Mouse (Mus musculus) gastrocnemius, adult 18-20 months (tissue): ENCODE data around the gene Cdh1. TPM values are rescaled to one million over a fixed set of nuclear protein-coding genes. Genes with fewer than 3 reads are reported as not detected.
"Not testable (repeated sequence)": the region's sequence is repeated elsewhere in the genome, so short reads cannot be mapped to it uniquely, and the experiment has no call there.

ENCODE experiments used
- DNase-seq: peaks from one replicate; pipeline ENCODE4 v3.0.0; 2021; ENCODE audit warnings: low spot score
- total RNA-seq, 2 experiments: library from RNA; stranded (reverse); gene quantifications; 2 replicates each; pipeline ENCODE4 v1.2.3; 2021

Cdh1 gene
- total RNA-seq, 2 experiments from 2014 or later: 0.25 to 0.57 TPM

DNA sequence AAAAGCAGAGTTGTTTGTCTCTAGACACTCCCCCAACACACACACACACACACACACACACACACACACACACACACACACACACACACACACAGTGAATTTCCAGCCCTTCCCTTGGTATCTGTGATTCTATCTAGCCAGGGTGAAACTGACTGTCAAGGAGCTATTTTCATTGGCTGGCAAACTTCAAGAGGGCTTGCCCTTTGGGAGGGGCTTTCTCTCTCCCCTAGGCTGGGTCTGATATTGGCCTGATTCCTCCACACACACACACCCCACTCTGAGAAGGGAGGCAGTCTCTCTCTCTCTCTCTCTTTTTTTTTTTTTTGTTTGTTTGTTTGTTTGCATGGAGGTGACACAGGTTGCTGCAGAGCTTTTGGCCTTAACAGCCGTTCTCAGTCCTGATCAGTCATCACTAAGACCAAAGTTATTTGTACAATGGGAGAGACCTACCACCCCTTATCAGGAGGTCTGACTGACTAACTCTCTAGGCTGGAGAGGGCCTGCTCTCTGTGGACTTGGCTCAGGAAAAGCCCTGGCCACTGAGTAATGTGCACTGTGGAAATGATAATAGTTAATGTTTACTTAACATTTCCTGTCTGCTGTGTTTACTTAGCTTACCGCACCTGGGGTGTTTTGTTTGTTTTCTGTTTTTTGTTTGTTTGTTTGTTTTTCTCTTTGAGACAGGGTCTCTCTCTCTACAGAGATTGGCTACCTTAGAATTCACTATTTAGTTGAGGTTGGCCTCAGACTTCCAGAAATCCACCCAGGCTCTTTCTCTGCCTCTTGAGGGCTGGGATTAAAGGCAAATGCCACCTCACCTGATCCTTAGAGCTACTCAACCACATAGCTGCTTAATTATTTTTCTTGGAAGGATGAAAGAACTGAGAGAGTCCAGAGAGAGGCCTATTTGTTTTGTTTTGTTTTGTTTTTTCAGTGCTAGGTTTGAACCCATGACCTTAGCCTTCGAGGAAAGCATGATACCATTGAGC is 14.4 kb upstream of the Cdh1 start:
- DNase-seq: no peak

DNA sequence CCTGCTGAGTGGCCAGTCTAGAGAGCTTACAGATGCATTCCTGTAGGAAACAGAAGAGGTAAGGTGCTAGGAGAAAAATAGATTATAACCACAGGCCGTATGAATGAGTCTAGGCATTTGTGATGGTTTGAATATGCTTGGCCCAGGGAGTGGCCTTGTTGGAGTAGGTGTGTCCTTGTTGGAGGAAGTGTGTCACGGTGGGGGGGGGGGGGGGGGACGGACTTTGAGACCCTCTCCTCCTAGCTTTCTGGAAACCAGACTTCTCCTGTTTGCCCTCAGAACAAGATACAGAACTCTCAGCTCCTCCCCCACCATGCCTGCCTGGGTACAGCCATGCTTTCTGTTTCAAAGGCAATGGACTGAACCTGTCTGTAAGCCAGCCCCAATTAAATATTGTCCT is 10.7 kb upstream of the Cdh1 start:
- no peak for DNase-seq

DNA sequence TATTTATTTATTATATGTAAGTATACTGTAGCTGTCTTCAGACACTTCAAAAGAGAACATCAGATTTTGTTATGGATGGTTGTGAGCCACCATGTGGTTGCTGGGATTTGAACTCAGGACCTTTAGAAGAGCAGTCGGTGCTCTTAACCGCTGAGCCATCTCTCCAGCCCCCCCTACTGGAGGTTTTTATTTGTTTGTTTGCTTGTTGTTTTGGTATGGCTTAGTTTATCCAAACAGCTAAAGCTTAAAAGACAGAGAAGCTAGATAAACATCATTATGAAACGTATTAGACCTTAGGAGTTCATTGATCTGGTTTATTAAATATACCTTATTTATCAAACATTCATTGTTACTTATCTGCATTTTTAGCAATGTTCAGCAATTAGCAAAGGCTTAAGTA is 7.5 kb upstream of the Cdh1 start:
- DNase-seq: not testable (repeated sequence)

DNA sequence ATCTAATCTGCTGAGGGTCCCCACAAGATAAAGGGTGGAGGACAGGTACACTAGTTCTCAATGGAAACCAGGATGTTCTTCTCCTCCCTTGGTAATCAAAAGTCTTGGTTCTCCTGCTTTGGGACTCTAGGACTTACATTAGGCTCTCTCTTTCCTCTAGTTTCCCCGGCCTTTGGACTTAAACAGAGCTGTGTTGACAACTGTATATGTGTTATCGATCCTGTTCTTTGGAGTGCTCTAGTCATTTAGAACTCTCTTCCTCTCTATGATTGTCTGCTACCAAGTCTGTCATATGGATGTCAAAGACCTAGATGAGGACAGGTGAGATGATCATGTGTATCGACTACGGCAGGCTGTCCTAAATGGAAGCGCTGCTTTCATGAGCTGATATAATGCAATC is 6.1 kb upstream of the Cdh1 start:
- DNase-seq: no peak

DNA sequence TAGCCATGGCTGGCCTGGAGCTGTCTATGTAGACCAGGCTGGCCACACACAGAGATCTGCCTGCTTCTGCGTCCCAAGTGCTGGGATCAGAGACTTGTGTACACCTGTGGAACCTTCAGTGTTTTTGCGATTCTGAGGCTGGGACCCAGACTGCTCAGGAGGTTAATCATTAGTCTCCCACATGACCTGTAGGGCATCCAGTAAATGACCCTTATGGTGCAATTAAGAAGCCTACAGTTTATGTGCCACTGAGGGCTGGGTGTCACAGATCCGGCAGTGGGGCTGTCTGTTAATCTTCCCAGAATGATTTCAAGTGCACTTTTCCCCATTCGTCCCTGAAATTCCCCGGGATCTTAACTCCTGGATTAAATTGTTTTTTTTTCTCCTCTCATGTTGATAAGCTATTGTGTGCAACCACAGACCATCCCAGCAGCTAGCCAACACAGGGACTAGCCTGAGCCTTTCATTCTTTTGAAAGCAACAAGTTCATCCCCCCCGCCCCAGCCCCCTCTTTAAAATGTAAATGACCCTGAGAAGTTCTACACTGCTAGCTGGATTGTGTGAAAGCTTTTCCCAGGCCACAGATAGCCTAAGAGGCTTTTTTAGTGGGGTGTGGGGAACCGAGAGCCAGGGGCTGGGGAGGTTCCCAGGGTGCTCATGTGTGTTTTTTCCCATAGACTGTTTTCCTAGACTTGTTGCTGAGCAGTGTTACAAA is 3.7 kb upstream of the Cdh1 start:
- no peak for DNase-seq

DNA sequence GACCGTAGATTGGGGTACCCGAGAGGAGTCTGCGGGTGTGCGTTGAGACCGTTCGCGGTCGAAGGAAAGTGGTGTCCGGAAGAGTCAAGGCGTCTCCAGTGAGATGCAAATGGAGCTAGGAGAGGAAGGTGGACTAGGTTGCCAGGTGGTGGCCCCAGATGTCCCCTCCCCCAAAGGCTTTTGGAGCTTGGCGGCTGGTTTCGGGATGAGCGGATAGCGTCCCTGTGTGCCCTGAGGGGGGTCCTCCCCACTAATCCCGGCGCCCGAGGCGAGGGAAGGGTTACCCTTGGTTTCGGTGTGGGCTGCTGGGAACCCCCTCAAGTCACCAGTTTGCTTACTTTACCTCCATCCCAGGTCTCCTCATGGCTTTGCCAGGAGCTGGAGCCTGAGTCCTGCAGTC is 782 bp downstream of the Cdh1 start:
- no peak for DNase-seq

DNA sequence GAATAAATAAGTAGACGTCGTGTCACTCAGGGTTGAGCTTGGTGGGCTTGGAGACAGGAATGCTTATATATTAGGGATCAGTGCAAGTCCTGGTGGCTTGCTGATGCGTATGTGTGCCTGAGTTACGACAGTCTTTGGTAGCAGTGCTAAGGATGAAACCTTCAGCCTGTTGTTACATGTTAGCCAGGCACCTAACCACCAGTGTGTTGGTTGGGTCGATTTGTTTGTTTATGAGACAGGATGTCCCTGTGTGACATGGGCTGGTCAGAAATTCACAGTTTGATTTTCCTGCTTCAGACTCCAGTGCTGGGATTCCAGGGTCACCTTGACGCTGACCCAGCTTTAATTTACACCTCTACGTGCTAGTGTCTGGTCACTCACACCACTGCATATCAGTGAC is 2.5 kb downstream of the Cdh1 start:
- no peak for DNase-seq

DNA sequence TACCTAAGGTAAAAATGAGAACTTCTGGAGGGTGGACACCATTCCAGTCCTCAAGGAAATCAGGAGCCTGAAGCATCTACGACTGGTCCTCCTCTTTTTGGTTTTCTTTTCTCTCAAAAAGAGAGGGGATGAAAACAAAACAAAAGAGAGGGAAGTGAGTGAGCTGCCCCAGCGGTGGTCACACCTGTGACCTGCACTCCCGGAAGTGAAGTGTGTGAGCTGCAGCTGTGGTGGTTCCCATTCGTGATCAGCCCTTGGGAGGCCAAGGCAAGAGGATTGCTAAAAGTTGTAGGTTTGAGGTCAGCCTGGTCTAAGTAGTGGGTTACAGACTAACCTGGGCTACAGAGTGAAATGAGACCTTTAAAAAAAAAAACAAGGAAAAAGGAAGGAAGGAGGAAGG is 3.0 kb downstream of the Cdh1 start:
- DNase-seq: no peak

DNA sequence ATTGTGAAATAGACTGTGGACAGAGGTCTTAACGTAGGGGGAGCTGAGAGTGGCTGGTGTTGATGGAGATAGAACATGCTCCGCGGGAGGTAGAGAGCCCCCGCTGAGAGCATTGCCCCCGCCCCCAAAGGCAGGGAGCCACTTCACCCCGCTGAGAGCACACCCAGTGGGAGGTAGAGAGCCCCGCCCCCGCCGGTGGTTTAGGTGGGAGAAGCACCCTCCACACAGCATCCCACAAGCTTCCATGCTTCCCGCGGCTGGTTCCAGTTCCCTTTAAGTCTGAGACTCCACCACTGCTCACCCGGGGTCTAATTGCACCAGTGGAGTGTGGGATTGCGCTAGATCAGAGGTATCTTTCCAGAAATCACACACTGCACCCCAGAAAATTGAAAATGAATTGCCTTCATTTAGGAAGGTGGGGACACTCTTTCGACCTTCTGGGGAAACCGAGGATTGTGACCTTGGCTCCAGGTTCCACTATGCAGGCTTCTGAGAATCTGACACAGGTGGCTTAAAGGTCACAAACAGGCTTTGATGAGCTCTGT is 3.5 kb downstream of the Cdh1 start:
- DNase-seq: no peak

DNA sequence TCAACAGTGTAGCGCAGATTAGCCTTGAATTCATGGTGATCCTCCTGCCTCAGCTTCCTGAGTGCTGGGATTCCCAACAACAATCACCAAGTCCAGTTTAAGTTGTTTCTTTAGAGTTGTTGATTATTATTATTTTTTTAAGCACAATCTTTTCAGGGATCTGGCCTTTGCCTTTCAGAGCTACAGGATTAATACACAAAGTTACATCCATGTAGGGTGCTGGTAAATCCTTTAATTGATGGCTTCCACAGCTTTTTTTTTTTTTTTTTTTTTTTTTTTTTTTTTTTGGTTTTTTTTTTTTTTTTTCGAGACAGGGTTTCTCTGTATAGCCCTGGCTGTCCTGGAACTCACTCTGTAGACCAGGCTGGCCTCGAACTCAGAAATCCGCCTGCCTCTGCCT is 4.6 kb downstream of the Cdh1 start:
- not testable (repeated sequence) for DNase-seq

DNA sequence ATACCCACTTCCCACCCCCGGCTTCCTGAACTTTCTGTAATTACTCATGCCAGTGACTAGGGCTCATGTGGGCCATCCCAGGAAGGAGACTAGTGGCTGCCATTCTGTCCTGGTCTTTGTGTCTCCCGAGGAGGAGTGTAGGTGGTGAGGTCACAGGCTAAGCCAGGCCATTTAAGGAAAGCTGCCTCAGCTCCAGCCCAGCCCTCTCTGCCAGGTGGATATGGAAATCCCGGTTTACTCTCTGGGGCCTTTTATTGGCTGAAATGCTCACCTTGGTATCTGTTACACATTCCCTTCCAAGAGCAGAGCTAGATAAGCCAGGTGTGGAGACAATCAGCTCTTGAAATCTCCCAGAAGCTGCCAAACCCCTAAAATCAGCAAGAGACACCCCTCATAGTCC is 5.3 kb downstream of the Cdh1 start:
- no peak for DNase-seq

DNA sequence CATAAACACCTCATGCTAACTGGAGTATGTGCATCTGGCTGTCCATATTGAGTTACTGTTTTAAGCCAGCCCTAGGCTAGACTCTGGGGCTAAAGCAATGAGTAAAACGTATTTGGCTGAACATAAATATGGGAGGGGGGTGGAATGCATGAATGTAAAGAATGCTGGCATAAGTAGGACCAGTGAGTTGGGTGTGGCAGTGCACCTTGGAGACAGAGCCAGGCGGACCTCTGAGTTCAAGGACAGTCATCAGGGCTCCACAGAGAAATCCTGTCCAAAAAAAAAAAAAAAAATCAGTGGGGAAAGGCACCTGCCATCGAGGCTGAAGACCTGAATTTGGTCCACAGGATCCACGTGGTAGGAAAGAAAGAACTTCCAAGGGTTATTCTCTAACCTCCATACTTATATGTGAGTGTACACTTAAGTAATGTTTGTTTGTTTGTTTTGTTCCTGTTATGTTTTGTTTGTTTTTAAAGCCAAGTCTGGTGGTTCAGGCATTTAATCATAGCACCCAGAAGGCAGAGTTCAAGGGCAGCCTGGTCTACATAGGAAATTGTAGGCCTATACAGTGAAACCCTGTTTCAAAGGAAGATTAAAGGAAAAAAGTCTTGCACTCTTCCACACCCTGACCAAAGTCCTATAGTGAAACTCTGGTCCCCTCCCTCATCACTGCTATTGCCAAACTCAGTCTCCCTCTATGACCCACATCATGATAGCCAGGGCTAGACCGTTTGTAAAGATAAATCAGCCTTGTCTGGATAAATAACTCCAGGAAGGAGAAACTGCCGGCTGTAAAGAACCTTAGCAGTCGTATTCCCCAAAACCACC is 6.1 kb downstream of the Cdh1 start:
- no peak for DNase-seq

DNA sequence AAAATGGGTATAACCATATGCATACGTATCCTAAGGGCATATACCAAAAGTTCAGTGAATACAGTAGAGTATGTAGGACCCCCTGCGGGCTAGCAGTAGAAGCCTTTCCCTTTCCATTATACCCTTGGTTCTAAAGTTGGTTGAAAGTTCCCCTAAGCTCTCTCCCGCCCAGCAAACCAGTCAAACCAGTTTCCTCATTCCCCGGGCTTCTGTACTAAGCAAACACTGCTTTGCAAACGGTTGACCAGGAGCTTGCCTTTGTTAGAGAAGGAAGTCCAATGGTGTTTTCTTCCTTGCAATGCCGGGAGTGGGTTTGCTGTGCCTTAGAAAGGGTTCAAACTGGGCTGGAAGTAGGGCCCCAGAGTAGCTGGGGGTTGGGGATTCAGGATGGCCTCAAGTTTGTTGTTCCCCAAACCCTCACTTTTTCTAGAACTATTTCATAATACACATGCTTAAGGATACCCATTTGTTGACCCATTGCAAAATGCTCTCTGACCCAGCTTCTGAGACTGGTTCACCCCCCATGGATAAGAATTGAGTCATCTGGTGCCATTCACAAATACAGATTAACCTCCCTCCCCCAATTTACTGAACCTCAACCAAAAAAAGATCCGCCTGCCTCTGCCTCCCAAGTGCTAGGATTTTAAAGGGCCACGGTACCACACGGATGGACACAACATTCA is 7.9 kb downstream of the Cdh1 start:
- no peak for DNase-seq

DNA sequence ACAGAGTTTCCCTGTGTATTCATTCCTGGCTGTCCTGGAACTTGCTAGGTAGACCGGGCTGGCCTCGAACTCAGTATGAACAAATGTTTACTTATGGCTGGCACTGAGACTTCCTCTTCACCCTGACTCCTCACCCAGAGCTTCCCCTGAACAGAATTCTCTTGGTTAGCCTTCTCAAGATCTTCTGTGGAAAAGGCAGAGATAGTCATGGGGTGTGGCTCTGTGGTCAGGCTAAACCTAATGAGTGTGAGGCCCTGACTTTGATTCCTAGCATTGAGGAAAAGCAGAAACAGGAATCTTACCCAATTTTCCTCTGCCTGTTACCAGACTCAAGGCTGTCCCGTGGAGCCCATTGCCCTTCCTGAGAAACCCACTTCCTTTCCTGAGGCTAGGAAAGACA is 8.9 kb downstream of the Cdh1 start:
- DNase-seq: no peak

DNA sequence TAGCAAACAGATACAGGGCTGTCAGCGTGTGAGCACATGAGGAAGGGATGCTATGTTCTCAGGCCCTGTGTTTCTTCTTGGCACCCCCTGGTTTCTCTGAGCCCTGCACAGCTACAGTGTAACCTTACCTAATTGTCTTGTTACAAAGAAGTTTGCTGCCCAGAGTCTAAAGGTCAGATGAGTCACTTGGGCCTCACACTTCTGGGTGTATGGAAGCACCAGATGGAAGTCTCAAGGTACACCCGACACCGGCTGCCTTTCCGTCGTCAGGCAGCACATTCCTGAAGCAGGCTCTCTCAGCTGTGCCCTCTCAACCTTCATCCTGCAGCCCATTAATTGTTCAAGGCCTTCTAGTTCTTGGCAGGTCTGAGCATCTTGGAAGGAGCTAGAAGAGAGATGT is 11.6 kb downstream of the Cdh1 start:
- DNase-seq: no peak

DNA sequence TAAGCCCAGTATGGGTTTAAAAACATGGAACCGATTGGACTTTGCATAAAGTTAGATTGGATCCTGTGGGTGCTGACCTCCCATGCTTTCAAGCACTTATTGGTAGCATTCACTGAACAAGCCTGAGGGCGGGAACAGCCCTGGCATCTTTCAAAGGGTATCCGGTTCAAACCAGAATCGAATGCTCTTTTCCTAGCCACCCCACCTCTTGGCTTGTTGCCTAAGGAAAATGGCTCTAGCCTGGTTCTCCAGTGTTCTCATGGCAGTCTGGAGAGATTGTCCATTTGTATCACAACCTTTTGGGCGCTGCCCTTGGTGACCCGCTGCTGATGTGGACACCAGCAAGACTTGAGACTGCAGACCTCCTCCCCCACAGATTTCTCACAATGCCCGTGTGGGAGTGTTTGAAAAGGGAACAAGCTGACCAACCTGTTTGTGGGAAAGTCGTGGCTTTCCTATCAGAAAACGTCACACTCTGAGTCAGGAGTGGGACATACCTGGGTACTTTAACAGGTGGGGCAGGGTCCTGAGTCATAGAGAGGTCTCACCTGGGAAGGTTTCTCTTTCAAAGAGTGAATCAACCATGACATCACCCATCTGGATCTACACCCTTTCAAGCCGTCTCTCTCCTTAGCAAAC is 12.6 kb downstream of the Cdh1 start:
- DNase-seq: no peak

DNA sequence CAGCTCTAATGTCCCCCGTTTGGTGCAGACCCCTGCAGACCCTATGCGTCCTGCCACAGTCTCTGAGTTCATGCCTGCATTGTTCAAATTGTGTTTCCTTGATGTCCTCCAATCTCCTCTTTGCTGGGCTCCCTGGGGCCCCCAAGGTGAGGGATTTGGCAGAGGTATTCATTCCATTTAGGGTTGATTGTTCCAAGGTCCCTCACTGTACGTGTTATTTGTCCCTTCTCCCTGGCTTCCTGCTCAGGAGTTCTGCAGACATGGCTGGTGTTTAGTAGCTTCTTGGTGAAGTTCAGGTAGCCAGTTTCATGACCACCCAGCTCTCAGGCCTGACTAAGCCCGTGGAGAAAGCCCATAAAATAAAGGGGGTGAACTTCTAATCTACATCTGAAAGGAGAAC is 13.5 kb downstream of the Cdh1 start:
- DNase-seq: no peak

DNA sequence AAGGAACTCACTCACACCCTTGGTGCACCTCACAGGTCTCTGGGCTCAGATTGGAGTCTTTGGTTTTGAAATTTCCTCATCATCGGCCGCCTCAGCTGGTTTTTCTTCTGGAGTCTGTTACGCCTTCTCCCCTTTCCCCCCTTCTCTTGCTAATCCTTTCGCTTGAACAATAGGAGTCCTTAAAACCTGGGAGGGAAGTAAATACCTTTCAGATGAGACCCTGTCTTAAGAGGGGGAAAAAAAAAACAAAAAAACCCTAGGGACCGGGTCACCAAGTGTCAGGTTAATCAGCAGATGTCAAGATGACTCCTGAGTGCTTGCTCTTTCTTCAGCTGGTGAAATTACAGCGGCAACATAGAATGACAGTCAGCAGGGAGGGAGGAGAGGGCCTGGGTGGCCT is 14.0 kb downstream of the Cdh1 start:
- DNase-seq: no peak

DNA sequence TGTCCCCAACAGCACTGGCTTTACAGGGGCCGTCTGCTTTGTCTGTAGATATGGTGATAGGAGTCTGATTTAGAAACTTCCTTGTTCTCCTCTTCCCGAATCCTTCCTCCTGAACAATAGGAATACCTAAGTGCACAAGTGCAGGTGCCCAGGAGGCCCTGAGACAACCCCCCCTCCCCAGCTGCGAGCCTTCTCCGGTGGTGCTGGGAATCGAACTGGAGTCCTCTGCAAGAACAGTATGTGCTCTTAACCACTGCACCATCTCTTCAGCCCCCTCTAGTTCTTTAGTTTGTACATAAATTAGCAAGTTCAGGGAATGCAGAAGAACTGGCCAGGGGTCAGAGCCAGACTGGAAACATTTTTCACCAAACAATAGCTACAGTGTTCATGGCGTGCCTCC is 14.7 kb downstream of the Cdh1 start:
- DNase-seq: no peak

DNA sequence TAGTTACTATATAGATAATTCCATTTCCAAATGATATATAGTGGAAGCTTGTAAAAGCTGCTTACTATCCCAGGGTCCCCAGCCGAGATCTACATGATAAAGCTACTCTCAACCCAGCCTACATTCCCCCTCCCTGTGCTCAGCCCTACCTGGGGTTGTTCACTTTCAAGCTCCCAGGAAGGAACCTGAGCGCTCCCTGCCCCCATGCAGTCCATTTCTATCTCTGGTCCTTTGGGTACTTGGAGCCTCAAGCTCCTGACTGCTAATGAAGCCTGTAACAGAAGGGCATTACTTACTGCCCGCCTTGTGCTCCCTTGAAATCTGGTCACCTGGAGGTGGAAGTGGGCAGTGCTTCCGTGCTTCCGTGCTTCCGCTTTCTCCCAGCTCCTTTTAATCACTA is 15.2 kb downstream of the Cdh1 start:
- no peak for DNase-seq
